Mouse (Mus musculus) ES-E14 (cell line): ENCODE measurements at regions not wholly inside any gene's neighbourhood (a gene's known extent, or its start where the extent isn't known, plus 50 kb on each side); places are given as distances from the start of the nearest gene placed in this dataset.
"Not testable (repeated sequence)": the region's sequence is repeated elsewhere in the genome, so short reads cannot be mapped to it uniquely, and the experiment has no call there.

Experiments used
- DNase-seq: peaks from one replicate; pipeline ENCODE4 v3.0.0-alpha.2; 2013; ENCODE audit warnings: low read depth, low spot score
- H3K27ac ChIP-seq: 2 replicates; pipeline ENCODE4 v1.5.1; 2012; ENCODE audit warnings: low read depth, mild to moderate bottlenecking, low read length, moderate library complexity, mixed read lengths; ENCODE audit not compliant: poor library complexity, insufficient read depth, severe bottlenecking
- H3K36me3 ChIP-seq: 2 replicates; pipeline ENCODE4 v1.6.1; 2012; ENCODE audit warnings: mild to moderate bottlenecking, low read length, moderate library complexity, mixed read lengths; ENCODE audit not compliant: control insufficient read depth, poor library complexity, insufficient read depth, severe bottlenecking
- H3K4me1 ChIP-seq, 2 experiments: fragments of 150-350 bp in 1 of 2; sonication (generic) in 1 of 2; 2 replicates each; pipeline ENCODE4 v1.6.1; 2012; ENCODE audit warnings: low read length in 2 of 2, mild to moderate bottlenecking in 1 of 2, mixed read lengths in 1 of 2; ENCODE audit not compliant: control insufficient read depth in 2 of 2, insufficient read depth in 2 of 2, poor library complexity in 1 of 2
- H3K4me3 ChIP-seq, 2 experiments: fragments of 150-350 bp in 1 of 2; sonication (generic) in 1 of 2; 2 replicates each; pipeline ENCODE4 v1.5.1; 2012; ENCODE audit warnings: low read length in 2 of 2, low read depth in 1 of 2, mild to moderate bottlenecking in 1 of 2, mixed read lengths in 1 of 2; ENCODE audit not compliant: insufficient read depth in 1 of 2, poor library complexity in 1 of 2, severe bottlenecking in 1 of 2
- H3K9ac ChIP-seq: 2 replicates; pipeline ENCODE4 v1.6.1; 2012; ENCODE audit warnings: low read depth, mild to moderate bottlenecking, low read length, mixed read lengths; ENCODE audit not compliant: poor library complexity, insufficient read depth, severe bottlenecking
- H3K9me3 ChIP-seq: fragments of 150-350 bp; sonication (generic); 2 replicates; pipeline ENCODE4 v1.6.1; 2012; ENCODE audit warnings: low read depth, mild to moderate bottlenecking, low read length; ENCODE audit not compliant: control insufficient read depth, insufficient read depth
- CHD2 ChIP-seq: IDR thresholded peaks from 2 replicates; pipeline ENCODE4 v1.6.1; 2014; ENCODE audit warnings: mild to moderate bottlenecking, low read depth, low read length, inconsistent platforms
- HCFC1 ChIP-seq: IDR thresholded peaks from 2 replicates; pipeline ENCODE4 v1.6.1; 2012; ENCODE audit warnings: low read length, inconsistent platforms, borderline replicate concordance; ENCODE audit not compliant: insufficient read depth
- MAFK ChIP-seq: IDR thresholded peaks from 2 replicates; pipeline ENCODE4 v1.6.1; 2014; ENCODE audit warnings: mild to moderate bottlenecking, low read depth, low read length, inconsistent platforms; ENCODE audit not compliant: insufficient read depth
- ZC3H11A ChIP-seq: IDR thresholded peaks from 2 replicates; pipeline ENCODE4 v1.6.1; 2012; ENCODE audit warnings: low read depth, mild to moderate bottlenecking, inconsistent platforms, low read length, borderline replicate concordance
- ZNF384 ChIP-seq: IDR thresholded peaks from 2 replicates; pipeline ENCODE4 v1.6.1; 2012; ENCODE audit warnings: low read depth, low read length, inconsistent platforms
- in situ Hi-C, 2 experiments: fragments of 600-800 bp; cut with MboI; formaldehyde crosslinking; loops; one replicate each; pipeline ENCODE4 v1.15.1; 2025; ENCODE audit warnings: low sequenced_read_pairs in 2 of 2, inconsistent platforms in 1 of 2; ENCODE audit not compliant: unreplicated experiment in 2 of 2

DNA sequence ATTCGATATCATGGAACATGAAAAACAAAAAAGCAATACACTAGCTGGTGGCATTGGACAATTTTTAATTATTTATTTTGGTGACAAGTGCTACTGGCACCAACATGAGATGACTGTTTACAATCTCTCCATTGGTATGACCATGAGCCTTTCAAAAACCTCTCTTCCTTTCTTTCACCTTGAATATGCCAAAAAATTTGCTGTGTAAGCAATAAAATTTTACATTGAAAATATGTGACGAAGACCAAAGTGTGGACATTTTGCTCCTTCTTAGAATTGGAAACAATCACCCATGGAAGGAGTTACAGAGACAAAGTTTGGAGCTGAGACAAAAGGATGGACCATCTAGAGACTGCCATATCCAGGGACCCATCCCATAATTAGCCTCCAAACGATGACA, 83.4 kb upstream of the Gm49339 start:
- TF ChIP-seq MAFK, result peak; percentile 66; the same call in 1 of the 2 replicates
- H3K9ac ChIP-seq, H3K4me3 ChIP-seq, in situ Hi-C loops, H3K27ac ChIP-seq, H3K36me3 ChIP-seq, H3K4me1 ChIP-seq, DNase-seq, H3K9me3 ChIP-seq: not testable (repeated sequence)

DNA sequence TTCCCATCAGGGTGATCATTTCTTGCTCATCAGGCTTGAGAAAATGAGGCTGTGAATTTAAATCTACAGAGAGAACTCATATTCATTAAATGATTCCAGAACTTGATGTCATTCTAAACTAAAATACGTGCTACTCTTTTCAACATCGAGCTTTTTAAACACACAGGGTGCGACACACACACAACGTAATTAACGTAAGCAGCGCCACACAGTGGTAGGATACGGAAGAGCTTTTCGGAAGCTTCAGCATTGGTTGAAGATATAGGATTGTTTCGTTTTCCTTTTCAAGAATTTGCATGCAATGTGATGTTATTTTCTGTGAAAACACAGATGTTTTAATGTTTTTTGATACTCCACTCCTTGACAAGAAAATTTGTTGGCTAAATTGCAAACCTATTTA, 75.3 kb upstream of the Gm49339 start:
- Histone ChIP-seq H3K9ac (no peak overlapping the region), H3K9me3 (no peaks in the 10 kb centered on the region), H3K4me1 (no peaks in the 10 kb centered on the region), H3K4me3 (no peak overlapping the region), H3K27ac (no peak overlapping the region), H3K36me3 (no peaks in the 10 kb centered on the region)
- DNase-seq, result peak; percentile 47
- TF ChIP-seq ZNF384 (no peak), HCFC1 (no peak), ZC3H11A (peak; percentile 30; the same call in 1 of the 2 replicates), MAFK (no peak), CHD2 (no peak)
- in situ Hi-C loops, result no loop called here

DNA sequence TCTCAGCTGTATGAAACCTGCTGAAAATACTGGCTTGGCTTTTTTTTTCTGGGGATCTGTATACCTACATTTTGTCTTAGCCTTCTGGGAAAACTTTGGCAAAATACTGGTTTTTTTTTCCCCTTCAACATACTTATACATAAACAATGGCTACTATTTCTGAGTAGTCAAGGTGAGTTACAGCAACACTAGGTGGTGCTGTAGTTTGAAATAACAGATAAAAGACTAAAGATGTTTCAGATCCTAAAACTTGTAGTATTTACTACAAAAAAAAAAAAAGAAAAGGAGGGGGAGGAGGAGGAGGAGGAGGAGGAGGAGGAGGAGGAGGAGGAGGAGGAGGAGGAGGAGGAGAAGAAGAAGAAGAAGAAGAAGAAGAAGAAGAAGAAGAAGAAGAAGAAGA, 67.6 kb upstream of the Gm49339 start:
- Histone ChIP-seq H3K9me3 (no peaks in the 10 kb centered on the region), H3K9ac (no peak overlapping the region), H3K36me3 (no peaks in the 10 kb centered on the region), H3K4me3 (no peak overlapping the region), H3K27ac (no peak overlapping the region), H3K4me1 (peaks cover 0 to 2% of the 10 kb centered on the region in 2 experiments; a peak in 1 of 4 replicates)
- DNase-seq, result no peak
- TF ChIP-seq CHD2 (no peak), HCFC1 (no peak), MAFK (no peak), ZNF384 (no peak), ZC3H11A (no peak)
- in situ Hi-C loops, result no loop called here

DNA sequence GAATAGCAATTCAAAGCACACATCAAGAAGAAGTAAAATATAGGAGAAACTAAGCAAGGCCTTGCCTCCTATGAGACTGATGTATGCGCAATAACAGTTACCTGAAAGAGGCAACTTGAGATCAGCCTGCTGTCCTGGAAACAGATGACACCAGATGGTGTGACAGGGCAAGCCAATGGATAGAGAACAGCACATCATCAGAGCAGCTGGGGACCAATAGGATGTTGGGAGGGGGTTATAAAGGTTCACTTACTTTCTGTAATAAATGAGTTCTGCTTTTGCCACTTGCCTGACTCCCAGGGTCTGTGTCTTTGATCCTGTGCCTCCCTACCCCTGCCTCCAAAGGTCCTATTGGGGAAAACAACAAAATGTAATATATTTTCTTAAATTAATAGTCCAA, 65.9 kb upstream of the Gm49339 start:
- Histone ChIP-seq H3K36me3 (no peaks in the 10 kb centered on the region), H3K4me1 (peaks cover 0 to 8% of the 10 kb centered on the region in 2 experiments; a peak in 2 of 4 replicates), H3K9me3 (no peaks in the 10 kb centered on the region), H3K27ac (no peak overlapping the region), H3K9ac (no peak overlapping the region), H3K4me3 (no peak overlapping the region)
- in situ Hi-C loops, result no loop called here
- TF ChIP-seq CHD2 (peak; percentile 77; the same call in 1 of the 2 replicates), ZC3H11A (no peak), HCFC1 (no peak)
- no peak for DNase-seq

DNA sequence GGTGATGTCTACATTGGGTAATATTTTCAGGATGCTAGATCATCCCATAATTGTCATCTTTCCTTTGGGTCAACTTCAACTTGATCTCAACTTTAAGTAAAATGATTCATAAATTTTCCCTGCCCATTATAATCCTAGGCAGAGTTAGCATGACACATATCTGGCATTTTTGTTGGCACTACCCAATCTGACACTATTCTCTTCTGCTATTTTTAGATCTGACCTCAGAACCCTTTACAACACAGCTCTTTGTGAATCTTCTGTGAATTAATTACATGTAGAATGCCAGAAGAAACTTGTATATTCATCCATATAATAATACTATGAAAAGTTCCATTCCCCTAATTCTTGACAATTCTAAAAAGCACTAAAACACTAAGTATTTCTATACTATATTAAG, 63.7 kb upstream of the Gm49339 start:
- H3K36me3 ChIP-seq, result no peaks in the 10 kb centered on the region
- no peak overlapping the region for H3K9ac ChIP-seq
- in situ Hi-C loops, result no loop called here
- no peak for DNase-seq
- no peak overlapping the region for H3K27ac ChIP-seq
- no peaks in the 10 kb centered on the region for H3K9me3 ChIP-seq
- no peak for TF ChIP-seq CHD2
- no peak for TF ChIP-seq MAFK
- TF ChIP-seq ZC3H11A, result no peak
- peaks cover 0 to 8% of the 10 kb centered on the region in 2 experiments; a peak in 2 of 4 replicates for H3K4me1 ChIP-seq
- no peak overlapping the region for H3K4me3 ChIP-seq
